Mouse (Mus musculus): Measurements from ENCODE around the gene St6gal1.

St6gal1 gene

GRCm38 (mm10) chr16:23275661-23276060, 51.1 kb downstream of the St6gal1 start:
- no peak for DNase-seq

GRCm38 (mm10) chr16:23279879-23280741, 55.6 kb downstream of the St6gal1 start:
- no peak for DNase-seq

- no peak for DNase-seq
Observed at GRCm38 (mm10) chr16:23280742-23281090, 56.2 kb downstream of the St6gal1 start.

GRCm38 (mm10) chr16:23282241-23282640, 57.7 kb downstream of the St6gal1 start:
- no peak for DNase-seq

- no peak for DNase-seq
Observed at GRCm38 (mm10) chr16:23282941-23283340, 58.4 kb downstream of the St6gal1 start.

- DNase-seq: no peak
Observed at GRCm38 (mm10) chr16:23283677-23284076, 59.1 kb downstream of the St6gal1 start.

GRCm38 (mm10) chr16:23284470-23285394, 60.2 kb downstream of the St6gal1 start:
- DNase-seq: no peak

GRCm38 (mm10) chr16:23286380-23287097, 62.0 kb downstream of the St6gal1 start:
- no peak for DNase-seq

GRCm38 (mm10) chr16:23287312-23288040, 62.9 kb downstream of the St6gal1 start:
- DNase-seq: no peak

GRCm38 (mm10) chr16:23288103-23288502, 63.6 kb downstream of the St6gal1 start:
- DNase-seq: no peak

- no peak for DNase-seq
Observed at GRCm38 (mm10) chr16:23289424-23289823, 64.9 kb downstream of the St6gal1 start.

GRCm38 (mm10) chr16:23290171-23290570, 65.6 kb downstream of the St6gal1 start:
- DNase-seq: no peak

GRCm38 (mm10) chr16:23291521-23291920, 67.0 kb downstream of the St6gal1 start:
- no peak for DNase-seq

- DNase-seq: no peak
Observed at GRCm38 (mm10) chr16:23294236-23294635, 69.7 kb downstream of the St6gal1 start.

GRCm38 (mm10) chr16:23294747-23295146, 70.2 kb downstream of the St6gal1 start:
- no peak for DNase-seq

- no peak for DNase-seq
Observed at GRCm38 (mm10) chr16:23295720-23296119, 71.2 kb downstream of the St6gal1 start.

- no peak for DNase-seq
Observed at GRCm38 (mm10) chr16:23296721-23297120, 72.2 kb downstream of the St6gal1 start.

GRCm38 (mm10) chr16:23298441-23298840, 73.9 kb downstream of the St6gal1 start:
- DNase-seq: no peak

GRCm38 (mm10) chr16:23298911-23299310, 74.4 kb downstream of the St6gal1 start:
- no peak for DNase-seq

GRCm38 (mm10) chr16:23299904-23300740, 75.6 kb downstream of the St6gal1 start:
- no peak for DNase-seq

- DNase-seq: no peak
Observed at GRCm38 (mm10) chr16:23301762-23302161, 77.2 kb downstream of the St6gal1 start.

Measured in right cerebral cortex, postnatal 25 days (tissue).